Mouse (Mus musculus) small intestine, adult 2 months (tissue): ENCODE measurements around the gene Lsm4.

Source experiments
- CTCF ChIP-seq: fragments of 200-500 bp; IDR thresholded peaks from 2 replicates; pipeline ENCODE4 v1.5.1; 2012; ENCODE audit warnings: low read depth, mild to moderate bottlenecking, control low read depth, inconsistent platforms, low read length, moderate library complexity, mixed read lengths; ENCODE audit not compliant: insufficient replicate concordance, insufficient read length; ENCODE audit errors: extremely low read depth
- POLR2A ChIP-seq: fragments of 200-500 bp; IDR thresholded peaks from 2 replicates; pipeline ENCODE4 v1.6.1; 2012; ENCODE audit warnings: low read depth, mild to moderate bottlenecking, control low read depth, inconsistent platforms, low read length, moderate library complexity

- TF ChIP-seq POLR2A = no peak
- no peak for TF ChIP-seq CTCF
Observed at GRCm38 (mm10) chr8:70674716-70675115, 1.7 kb downstream of the Lsm4 start.
